Mouse (Mus musculus): ENCODE data around the gene Ctnna2. TPM values are rescaled to one million over a fixed set of nuclear protein-coding genes. Genes with fewer than 3 reads are reported as not detected.

The Ctnna2 gene
- 10 to 100 TPM; 80.6 to 88.0 (median 82.3) TPM for total RNA-seq (2022)

- peak; percentile 94 to 95 for DNase-seq (ENCODE audit: low spot score in 2 of 2)
Measured at GRCm38 (mm10) chr6:77979241-77979961, at the start of gene Ctnna2. TSS of gene Ctnna2 (minus strand) at chr6:77979699.

DNA sequence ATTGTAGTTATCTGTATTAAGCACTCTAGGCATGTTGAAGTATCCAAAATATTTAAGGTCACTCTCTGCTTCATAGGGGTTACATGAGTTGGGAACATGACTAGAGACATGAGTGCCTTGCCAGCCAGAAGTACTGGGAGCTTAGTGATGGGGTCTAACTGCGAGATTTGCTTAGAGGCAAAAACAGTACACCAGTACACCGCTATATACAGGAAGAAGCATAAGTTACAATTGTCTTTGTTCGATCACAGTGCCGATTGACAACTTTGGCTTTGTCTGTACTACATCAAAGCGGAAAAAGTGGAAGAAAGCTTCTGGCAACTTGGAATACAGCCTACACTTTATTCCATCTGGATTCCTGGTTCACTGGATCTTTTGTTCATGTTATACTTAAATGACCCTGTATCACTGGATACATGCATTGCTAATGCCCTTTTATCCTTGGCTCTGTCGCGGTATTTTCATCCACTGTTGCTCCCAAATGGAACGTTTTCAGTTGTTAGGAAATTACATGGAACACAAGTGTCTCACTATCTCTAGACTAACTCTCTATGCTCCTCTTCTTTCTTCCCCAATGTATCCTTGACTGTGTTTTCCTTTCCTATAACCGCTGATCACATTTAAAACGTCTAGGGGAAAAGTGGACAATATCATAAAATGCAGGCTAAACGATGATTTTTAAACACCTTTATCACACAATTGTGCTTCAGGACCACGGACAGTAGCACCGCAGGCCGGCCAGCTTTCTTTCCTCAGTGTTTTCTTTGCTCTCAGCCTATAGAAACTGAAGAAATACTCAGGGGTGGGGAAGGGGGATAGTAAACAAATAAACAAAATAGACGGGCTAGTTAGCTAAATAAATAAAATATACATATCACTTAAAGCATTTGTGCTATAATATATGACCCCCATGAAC lies 896 bp upstream of the Ctnna2 start:
- DNase-seq (ENCODE audit: low spot score in 2 of 2), result no peak

DNA sequence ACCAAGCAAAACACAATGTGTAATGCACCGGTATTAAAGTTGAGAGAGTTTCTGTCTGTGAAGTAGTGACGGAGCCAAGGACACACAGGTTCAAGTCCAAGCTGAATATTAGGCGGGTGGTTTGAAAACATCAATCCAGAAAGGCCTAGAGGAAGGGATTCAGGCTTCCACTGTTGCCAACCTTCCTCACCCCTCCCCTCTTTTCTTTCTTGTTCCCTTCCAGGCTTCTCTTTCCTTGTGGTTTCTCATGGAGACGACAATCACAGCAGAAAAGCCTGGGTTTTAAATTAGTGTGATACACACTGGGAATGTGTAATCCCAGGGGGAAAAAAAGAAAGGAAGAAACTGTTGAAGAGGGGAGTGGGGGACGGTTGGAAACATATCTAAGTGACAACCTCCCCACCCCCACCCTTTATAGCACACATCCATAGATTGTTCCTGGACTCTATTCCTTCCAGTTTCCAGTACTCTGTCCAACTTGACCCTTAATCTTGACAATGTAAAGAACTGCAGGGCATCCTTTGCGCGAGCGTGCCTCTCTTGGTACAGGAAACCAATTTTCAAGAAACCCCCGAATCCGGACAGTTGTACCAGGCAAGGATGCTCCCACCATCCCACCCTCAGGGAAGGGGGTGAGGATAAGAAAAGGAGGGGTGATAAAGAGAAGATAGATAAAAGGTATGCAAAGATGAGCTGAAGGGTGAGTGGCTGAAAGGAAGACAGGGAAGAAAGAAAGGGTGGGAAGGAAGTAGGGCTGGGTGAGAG lies 841 bp downstream of the Ctnna2 start:
- DNase-seq (ENCODE audit: low spot score in 2 of 2), result no peak

- DNase-seq (ENCODE audit: low spot score in 2 of 2), result no peak
Measured at GRCm38 (mm10) chr6:77970545-77971242, 8.8 kb downstream of the Ctnna2 start.

GRCm38 (mm10) chr6:77969774-77970173 lies 9.7 kb downstream of the Ctnna2 start:
- no peak for DNase-seq (ENCODE audit: low spot score in 2 of 2)

GRCm38 (mm10) chr6:77962011-77962410 lies 17.5 kb downstream of the Ctnna2 start:
- DNase-seq (ENCODE audit: low spot score in 2 of 2), result no peak

DNA sequence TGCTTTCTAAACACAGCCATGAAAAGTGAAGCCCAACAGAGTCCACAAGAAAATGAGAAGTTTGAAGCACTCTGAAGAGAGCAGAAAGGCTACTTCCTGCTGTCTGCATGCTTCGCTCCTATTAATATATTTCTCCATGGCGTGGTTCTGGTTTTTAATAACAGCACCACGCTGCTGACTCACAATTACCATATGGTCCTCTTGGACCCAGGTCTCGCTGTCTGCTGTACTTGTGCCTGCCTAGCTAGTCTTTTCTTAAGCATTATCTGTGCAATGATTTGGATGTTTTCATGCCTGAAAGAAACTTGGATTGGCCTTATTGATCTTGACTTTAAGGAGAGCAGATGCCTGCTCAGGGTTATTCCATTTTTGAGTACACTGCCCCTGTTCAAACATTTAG lies 28.2 kb downstream of the Ctnna2 start:
- DNase-seq (ENCODE audit: low spot score in 2 of 2), result peak in 1 of 2 experiments; percentile 38

- no peak for DNase-seq (ENCODE audit: low spot score in 2 of 2)
Measured at GRCm38 (mm10) chr6:77950690-77951089, 28.8 kb downstream of the Ctnna2 start.

- DNase-seq (ENCODE audit: low spot score in 2 of 2), result no peak
Measured at GRCm38 (mm10) chr6:77929375-77929774, 50.1 kb downstream of the Ctnna2 start.

DNA sequence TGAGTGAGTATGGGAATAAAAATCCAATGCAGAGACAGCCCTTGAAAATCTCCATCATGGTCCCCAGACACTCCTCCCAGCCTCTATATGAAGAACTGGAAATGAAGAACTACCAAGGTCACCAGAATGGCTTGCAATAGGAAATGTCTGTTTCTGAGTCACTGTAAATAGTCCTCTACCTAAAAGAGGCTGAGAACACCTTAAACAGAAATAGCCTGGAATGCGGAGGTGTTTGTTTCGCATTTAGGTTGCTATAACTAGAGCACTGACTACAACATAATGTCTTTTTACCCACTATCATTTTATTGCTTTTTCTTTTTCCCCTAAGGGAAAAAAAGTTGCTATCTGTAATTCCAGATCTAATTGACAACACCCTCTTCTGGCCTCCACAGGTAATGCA lies 106.3 kb downstream of the Ctnna2 start:
- no peak for DNase-seq (ENCODE audit: low spot score in 2 of 2)

GRCm38 (mm10) chr6:77869313-77869712 lies 110.2 kb downstream of the Ctnna2 start:
- DNase-seq (ENCODE audit: low spot score in 2 of 2), result no peak

DNA sequence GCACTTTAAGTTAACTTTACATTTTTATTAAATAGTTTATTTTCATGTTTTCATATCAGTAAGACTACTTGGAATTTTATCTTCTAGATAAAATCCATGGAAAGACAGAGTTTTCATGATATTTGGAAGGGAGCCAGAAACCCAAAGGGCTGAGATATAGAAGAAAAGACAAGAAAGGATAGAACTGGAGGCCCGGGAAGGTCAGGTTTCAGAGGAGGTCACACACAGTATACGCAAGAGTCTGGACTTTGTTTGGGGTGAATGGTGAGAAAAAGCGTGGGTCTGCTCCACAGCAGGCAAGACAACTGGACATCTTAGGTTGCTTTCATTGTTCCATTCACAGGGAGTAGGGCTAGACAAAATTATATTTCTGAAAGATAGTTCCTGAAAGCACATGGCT lies 111.4 kb downstream of the Ctnna2 start:
- no peak for DNase-seq (ENCODE audit: low spot score in 2 of 2)

- DNase-seq (ENCODE audit: low spot score in 2 of 2), result no peak
Measured at GRCm38 (mm10) chr6:77863379-77863778, 116.1 kb downstream of the Ctnna2 start.

DNA sequence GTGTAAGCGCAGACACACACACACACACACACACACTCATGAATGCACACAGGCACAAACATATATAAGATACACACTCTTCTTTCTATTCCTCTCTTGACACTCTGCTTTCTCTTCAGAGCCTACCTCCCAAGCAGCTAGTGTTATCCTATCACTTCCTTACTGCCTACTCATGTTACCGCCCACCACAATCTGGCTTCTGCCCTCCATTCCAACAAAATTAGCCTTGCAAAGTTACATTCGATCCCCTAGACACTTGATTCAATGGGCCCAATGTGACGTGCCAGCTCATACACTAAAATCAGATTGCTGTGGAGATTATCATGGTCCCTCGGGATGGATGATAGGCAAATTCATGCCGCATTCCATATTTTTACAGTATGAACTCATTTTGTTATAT lies 116.7 kb downstream of the Ctnna2 start:
- peak; percentile 40 to 42 for DNase-seq (ENCODE audit: low spot score in 2 of 2)

DNA sequence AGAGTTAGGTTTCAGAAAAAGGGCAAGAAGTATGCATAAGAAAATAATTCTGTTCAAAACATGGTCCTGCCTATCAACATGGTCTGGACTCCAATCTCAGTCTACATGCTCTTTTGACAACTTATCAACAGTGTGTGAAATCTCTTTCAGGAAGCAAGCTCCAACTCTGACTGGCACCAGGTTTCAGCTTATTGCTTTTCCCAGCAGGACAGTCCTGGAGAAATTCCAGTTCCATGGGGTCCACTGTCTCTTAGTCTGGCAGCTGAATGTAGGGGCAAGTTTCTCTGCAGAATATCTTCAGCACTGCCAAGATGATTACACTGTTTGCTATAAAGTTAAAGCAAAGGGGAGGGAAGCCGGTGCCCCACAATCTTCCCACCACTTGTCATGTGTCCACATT lies 130.1 kb downstream of the Ctnna2 start:
- no peak for DNase-seq (ENCODE audit: low spot score in 2 of 2)

DNA sequence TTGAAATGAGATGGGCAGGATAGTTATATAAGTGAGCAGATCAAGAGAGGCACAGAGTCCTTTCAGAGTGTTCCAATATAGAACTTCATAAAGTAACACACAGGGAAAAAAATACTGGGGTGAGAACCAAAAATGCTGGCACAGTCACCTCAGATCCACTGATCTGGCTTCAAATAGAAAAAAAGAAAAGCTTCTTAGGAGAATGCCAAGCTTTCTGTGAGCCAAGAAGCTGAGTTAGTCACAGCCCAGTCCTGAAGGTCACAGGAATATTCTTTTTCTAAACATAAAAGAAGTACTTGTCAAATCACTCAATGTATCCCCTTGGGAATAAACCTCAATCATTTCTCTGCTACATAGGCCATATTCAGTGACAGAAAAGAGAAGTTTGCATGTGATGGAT lies 130.7 kb downstream of the Ctnna2 start:
- DNase-seq (ENCODE audit: low spot score in 2 of 2), result no peak

GRCm38 (mm10) chr6:77847651-77848050 lies 131.8 kb downstream of the Ctnna2 start:
- DNase-seq (ENCODE audit: low spot score in 2 of 2), result peak; percentile 11 to 29

DNA sequence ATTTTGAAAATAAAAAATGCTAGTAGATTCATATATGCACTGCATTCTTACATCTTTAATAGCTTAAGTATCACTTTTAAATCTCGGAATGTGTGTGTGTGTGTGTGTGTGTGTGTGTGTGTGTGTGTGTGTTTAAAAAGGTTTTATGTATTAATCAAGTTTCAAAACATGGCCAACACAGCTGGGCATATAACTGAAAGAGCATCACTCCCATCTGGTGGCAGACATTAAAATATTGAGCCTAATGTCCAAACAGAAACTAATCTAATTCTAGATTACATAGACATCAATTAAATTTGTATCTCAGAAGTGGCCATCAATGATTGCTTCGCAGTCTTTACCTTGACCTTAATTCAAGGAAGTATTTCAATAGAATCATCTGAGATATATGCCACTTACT lies 140.4 kb downstream of the Ctnna2 start:
- no peak for DNase-seq (ENCODE audit: low spot score in 2 of 2)

GRCm38 (mm10) chr6:77838653-77839052 lies 140.8 kb downstream of the Ctnna2 start:
- peak; percentile 10 to 29 for DNase-seq (ENCODE audit: low spot score in 2 of 2)

GRCm38 (mm10) chr6:77837543-77837942 lies 142.0 kb downstream of the Ctnna2 start:
- DNase-seq (ENCODE audit: low spot score in 2 of 2), result no peak

- no peak for DNase-seq (ENCODE audit: low spot score in 2 of 2)
Measured at GRCm38 (mm10) chr6:77834680-77835079, 144.8 kb downstream of the Ctnna2 start.

Data from layer of hippocampus, adult 8-10 months (tissue).